Mouse (Mus musculus) cortical plate, adult 2 months (tissue): Measurements from ENCODE around the gene Aldoc.

Experiments used
- CTCF ChIP-seq: fragments of 200-500 bp; IDR thresholded peaks from 2 replicates; pipeline ENCODE4 v1.5.1; 2011; ENCODE audit warnings: mild to moderate bottlenecking, control low read depth, low read length; ENCODE audit not compliant: insufficient read depth; ENCODE audit errors: extremely low read depth
- POLR2A ChIP-seq: fragments of 200-500 bp; IDR thresholded peaks from 2 replicates; pipeline ENCODE4 v1.6.1; 2011; ENCODE audit warnings: mild to moderate bottlenecking, low read length, control low read depth; ENCODE audit not compliant: insufficient read depth; ENCODE audit errors: extremely low read depth

- TF ChIP-seq CTCF (no peak), POLR2A (no peak)
These were observed 20.9 kb downstream of the Aldoc start, which contains the start of gene Unc119 for GRCm38 (mm10) chr11:78343381-78344327.
